ENCODE assay signal across 8 mouse cellular contexts in genomic region chr11:48779450-48779849, GRCm38 (mm10). TPM values are rescaled to one million over a fixed set of nuclear protein-coding genes. Genes with fewer than 3 reads are reported as not detected.
A peak's percentile ranks its signal among the peaks of the same experiment; 100 is the strongest.
DNase-seq lines count a peak whose midpoint lies in the region; ATAC-seq and TF ChIP-seq lines count a peak whose summit lies in the region.

No protein-coding gene starts in this region.

- no peak for DNase-seq in heart, postnatal 0 days (ENCODE audit: low spot score)
- DNase-seq in heart, adult 11 months: no peak
- DNase-seq in 416B (ENCODE audit: low read depth): peak; percentile 79
- peak; percentile 93 for DNase-seq in MEL (ENCODE audit: low read depth, low spot score)
- DNase-seq in liver, embryonic 13.5 days: peak; percentile 31
- peak; percentile 31 to 37 for DNase-seq in thymus, postnatal 36 days
- DNase-seq in urinary bladder, postnatal 36 days (ENCODE audit: low spot score in 2 of 2): no peak

- H3K27ac ChIP-seq in heart, postnatal 0 days (ENCODE audit: low read depth): no peak overlapping the region
- H3K27ac ChIP-seq in MEL (ENCODE audit: control insufficient read depth, low read depth, low read length): no peak overlapping the region
- H3K27ac ChIP-seq in liver, embryonic 13.5 days: no peak overlapping the region

- TF ChIP-seq RAD21 in MEL (IDR thresholded peaks at IDR 0.05; ENCODE audit: low read depth, low read length): peak; percentile 58

- no peak overlapping the region for H3K4me3 ChIP-seq in heart, postnatal 0 days (ENCODE audit: low read depth, low read length)
- H3K4me3 ChIP-seq in MEL (ENCODE audit: control insufficient read depth in 1 of 2, insufficient read depth in 1 of 2, low read depth in 2 of 2, low read length in 2 of 2): peak overlapping the region in 1 of 2 experiments; percentile 37; a peak in 2 of 4 replicates
- no peak overlapping the region for H3K4me3 ChIP-seq in liver, embryonic 13.5 days (replicated peaks)

- 38% methylated on average over 7 of the region's 7 CpGs for WGBS in heart, postnatal 0 days
- WGBS in liver, embryonic 13.5 days (ENCODE audit: insufficient replicate concordance): 23% methylated on average over 7 of the region's 7 CpGs

- no peak for TF ChIP-seq POLR2A in MEL (IDR thresholded peaks at IDR 0.05; ENCODE audit: control insufficient read depth in 1 of 2, insufficient read depth in 1 of 2, low read depth in 1 of 2, low read length in 2 of 2, poor library complexity in 1 of 2)

- no peak overlapping the region for H3K9ac ChIP-seq in heart, postnatal 0 days (replicated peaks; ENCODE audit: low read depth, low read length)
- peak overlapping the region; percentile 42 for H3K9ac ChIP-seq in MEL (ENCODE audit: control insufficient read depth, low read depth, low read length, poor library complexity, severe bottlenecking)
- no peak overlapping the region for H3K9ac ChIP-seq in liver, embryonic 13.5 days

- no peak for TF ChIP-seq EP300 in heart, postnatal 0 days (IDR thresholded peaks at IDR 0.05; ENCODE audit: low read depth)
- no peak for TF ChIP-seq EP300 in MEL (IDR thresholded peaks at IDR 0.05; ENCODE audit: low read depth in 1 of 2, low read length in 2 of 2)

- H3K36me3 ChIP-seq in heart, postnatal 0 days (replicated peaks; ENCODE audit: control insufficient read depth, insufficient read depth, low read length): no peaks in the 10 kb centered on the region
- peaks cover 0 to 4% of the 10 kb centered on the region in 2 experiments; a peak in 2 of 4 replicates for H3K36me3 ChIP-seq in MEL (ENCODE audit: control insufficient read depth in 1 of 2, insufficient read depth in 2 of 2, low read length in 2 of 2)
- H3K36me3 ChIP-seq in liver, embryonic 13.5 days: no peaks in the 10 kb centered on the region

- H3K27me3 ChIP-seq in heart, postnatal 0 days (ENCODE audit: control insufficient read depth, insufficient read depth, low read length): no peaks in the 10 kb centered on the region
- no peaks in the 10 kb centered on the region for H3K27me3 ChIP-seq in MEL (ENCODE audit: control insufficient read depth in 1 of 2, insufficient read depth in 2 of 2, low read length in 2 of 2)
- H3K27me3 ChIP-seq in liver, embryonic 13.5 days: no peaks in the 10 kb centered on the region

- ATAC-seq in heart, postnatal 0 days (ENCODE audit: insufficient read depth, low read depth): no peak
- no peak for ATAC-seq in liver, embryonic 13.5 days (ENCODE audit: low read depth)
- ATAC-seq in monocyte, adult 5-6 weeks (replicated peaks; ENCODE audit: insufficient number of reproducible peaks, low FRiP score, low TSS enrichment, poor library complexity, severe bottlenecking): no peak

- no peaks in the 10 kb centered on the region for H3K9me3 ChIP-seq in heart, postnatal 0 days (replicated peaks; ENCODE audit: control insufficient read depth, low read length)
- H3K9me3 ChIP-seq in MEL (replicated peaks; ENCODE audit: insufficient read depth, low read length): no peaks in the 10 kb centered on the region
- no peaks in the 10 kb centered on the region for H3K9me3 ChIP-seq in liver, embryonic 13.5 days (replicated peaks)

- peak; percentile 37 for TF ChIP-seq CTCF in heart, postnatal 0 days (IDR thresholded peaks at IDR 0.05; ENCODE audit: low read depth)
- TF ChIP-seq CTCF in MEL (IDR thresholded peaks at IDR 0.05 in 2 of 3, conservative IDR thresholded peaks at IDR 0.05 in 1 of 3; ENCODE audit: control insufficient read depth in 1 of 3, insufficient read depth in 1 of 3, low read depth in 2 of 3, low read length in 3 of 3, poor library complexity in 1 of 3, severe bottlenecking in 1 of 3): peak; percentile 76 to 94 (median 77)

- H3K79me2 ChIP-seq in MEL (ENCODE audit: control insufficient read depth, insufficient read depth, low read length, poor library complexity): no peaks in the 10 kb centered on the region

- no peak overlapping the region for H3K4me2 ChIP-seq in heart, postnatal 0 days (ENCODE audit: low read depth, low read length)
- no peak overlapping the region for H3K4me2 ChIP-seq in liver, embryonic 13.5 days

- no peaks in the 10 kb centered on the region for H3K4me1 ChIP-seq in heart, postnatal 0 days (ENCODE audit: control insufficient read depth, insufficient read depth)
- H3K4me1 ChIP-seq in MEL (ENCODE audit: control insufficient read depth in 1 of 2, insufficient read depth in 2 of 2, low read length in 2 of 2): peaks cover 3 to 20% of the 10 kb centered on the region in 2 experiments
- no peaks in the 10 kb centered on the region for H3K4me1 ChIP-seq in liver, embryonic 13.5 days (replicated peaks)

TF ChIP-seq in MEL, 35 proteins besides CTCF, POLR2A, EP300 and RAD21 (continues in another document):
- TF ChIP-seq TBP (IDR thresholded peaks at IDR 0.05; ENCODE audit: low read depth, low read length) (0 out of 2 replicates have a peak, but pooled peaks have one; percentile 49), HCFC1 (IDR thresholded peaks at IDR 0.05; ENCODE audit: low read depth, low read length) (no peak), MXI1 (IDR thresholded peaks at IDR 0.05; ENCODE audit: low read depth, low read length) (no peak), GATA1 (IDR thresholded peaks at IDR 0.05; ENCODE audit: low read depth, low read length) (no peak), NRF1 (IDR thresholded peaks at IDR 0.05; ENCODE audit: insufficient read depth, low read depth, low read length, poor library complexity, severe bottlenecking) (no peak), CHD2 (IDR thresholded peaks at IDR 0.05; ENCODE audit: low read length) (no peak), MYC (IDR thresholded peaks at IDR 0.05; ENCODE audit: low read depth, low read length) (no peak), MYB (IDR thresholded peaks at IDR 0.05; ENCODE audit: low read depth, low read length) (no peak), USF2 (IDR thresholded peaks at IDR 0.05; ENCODE audit: borderline replicate concordance in 1 of 2, insufficient read depth in 1 of 2, low read depth in 1 of 2, low read length in 2 of 2) (no peak), ZC3H11A (IDR thresholded peaks at IDR 0.05; ENCODE audit: low read depth, low read length) (peak; percentile 72), SIN3A (IDR thresholded peaks at IDR 0.05; ENCODE audit: low read length) (peak; percentile 52; the same call in 1 of the 2 replicates), GABPA (IDR thresholded peaks at IDR 0.05; ENCODE audit: low read depth, low read length) (no peak), ELF1 (IDR thresholded peaks at IDR 0.05; ENCODE audit: low read depth, low read length) (no peak), TAL1 (IDR thresholded peaks at IDR 0.05; ENCODE audit: low read length) (no peak), KAT2A (conservative IDR thresholded peaks at IDR 0.05; ENCODE audit: low read depth, low read length) (no peak), MEF2A (IDR thresholded peaks at IDR 0.05; ENCODE audit: extremely low read depth, insufficient replicate concordance, low read depth, low read length, poor library complexity, severe bottlenecking) (no peak), ZNF384 (IDR thresholded peaks at IDR 0.05; ENCODE audit: low read depth, low read length) (no peak), SMC3 (IDR thresholded peaks at IDR 0.05; ENCODE audit: low read depth, low read length) (peak; percentile 85), UBTF (IDR thresholded peaks at IDR 0.05; ENCODE audit: borderline replicate concordance, insufficient read depth, low read depth, low read length) (no peak), MAZ (IDR thresholded peaks at IDR 0.05; ENCODE audit: low read depth, low read length) (no peak), RCOR1 (IDR thresholded peaks at IDR 0.05; ENCODE audit: low read depth, low read length) (0 out of 2 replicates have a peak, but pooled peaks have one; percentile 24), CHD1 (IDR thresholded peaks at IDR 0.05; ENCODE audit: low read depth, low read length) (no peak)

RNA-seq across cellular contexts. Expression of gene Rack1, which starts 20.7 kb away (rescaled TPM):
- 1,323 and 1,324 TPM in 2 replicates for total RNA-seq in heart, postnatal 0 days (2014; rRNA removed; ENCODE audit: low replicate concordance)
- polyA plus RNA-seq in heart, postnatal 0 days (2015; fragmentation: Nextera tagmentation; extraction: Ambion mirVana): 292 and 307 TPM in 2 replicates
- total RNA-seq in MEL (2012; rRNA removed): 5,378 and 5,815 TPM in 2 replicates
- polyA plus RNA-seq in MEL (2012; ENCODE audit: insufficient read depth in 1 of 2, insufficient read length in 2 of 2, low read depth in 1 of 2, low replicate concordance in 2 of 2, missing spikeins in 1 of 2): 1,000 to 10,000 TPM in 1 of 2 experiments, 100 to 1,000 TPM in 1; 376 to 4,421 TPM
- 688 and 710 TPM in 2 replicates for polyA plus RNA-seq in liver, embryonic 13.5 days (2015; fragmentation: Nextera tagmentation; extraction: Ambion mirVana)
- 995 to 1,435 TPM (median 1,367 TPM) in 3 replicates for total RNA-seq in monocyte, adult 5-6 weeks (2017)

RNA-seq across cellular contexts. Expression of gene Trim41, which starts 37.7 kb away (rescaled TPM):
- 22.7 and 39.6 TPM in 2 replicates for total RNA-seq in heart, postnatal 0 days (2014; rRNA removed; ENCODE audit: low replicate concordance)
- polyA plus RNA-seq in heart, postnatal 0 days (2015; fragmentation: Nextera tagmentation; extraction: Ambion mirVana): 2.7 and 2.9 TPM in 2 replicates
- 31.6 and 37.0 TPM in 2 replicates for total RNA-seq in MEL (2012; rRNA removed)
- 10 to 100 TPM; 56.4 to 76.3 TPM for polyA plus RNA-seq in MEL (2012; ENCODE audit: insufficient read depth in 1 of 2, insufficient read length in 2 of 2, low read depth in 1 of 2, low replicate concordance in 2 of 2, missing spikeins in 1 of 2)
- polyA plus RNA-seq in liver, embryonic 13.5 days (2015; fragmentation: Nextera tagmentation; extraction: Ambion mirVana): 1.7 and 2.4 TPM in 2 replicates
- total RNA-seq in monocyte, adult 5-6 weeks (2017): 52.9 to 85.7 TPM (median 59.4 TPM) in 3 replicates

RNA-seq across cellular contexts. Expression of gene Trim7, which starts 46.5 kb away (rescaled TPM):
- total RNA-seq in heart, postnatal 0 days (2014; rRNA removed; ENCODE audit: low replicate concordance): 1.1 and 5.3 TPM in 2 replicates
- 1.3 and 1.9 TPM in 2 replicates for polyA plus RNA-seq in heart, postnatal 0 days (2015; fragmentation: Nextera tagmentation; extraction: Ambion mirVana)
- total RNA-seq in MEL (2012; rRNA removed): 0.72 and 0.81 TPM in 2 replicates
- polyA plus RNA-seq in MEL (2012; ENCODE audit: insufficient read depth in 1 of 2, insufficient read length in 2 of 2, low read depth in 1 of 2, low replicate concordance in 2 of 2, missing spikeins in 1 of 2): 1 to 10 TPM in 1 of 2 experiments, not detected in 1; 1.3 TPM
- 0.06 and 0.09 TPM in 2 replicates for polyA plus RNA-seq in liver, embryonic 13.5 days (2015; fragmentation: Nextera tagmentation; extraction: Ambion mirVana)
- 9.4 to 15.9 TPM (median 15.5 TPM) in 3 replicates for total RNA-seq in monocyte, adult 5-6 weeks (2017)

RNA-seq across cellular contexts. Expression of gene Gm12184, which starts 47.0 kb away (rescaled TPM):
- 1.8 and 27.8 TPM in 2 replicates for total RNA-seq in heart, postnatal 0 days (2014; rRNA removed; ENCODE audit: low replicate concordance)
- 1.8 and 2.7 TPM in 2 replicates for polyA plus RNA-seq in heart, postnatal 0 days (2015; fragmentation: Nextera tagmentation; extraction: Ambion mirVana)
- total RNA-seq in MEL (2012; rRNA removed): 7.1 and 10.9 TPM in 2 replicates
- polyA plus RNA-seq in MEL (2012; ENCODE audit: insufficient read depth in 1 of 2, insufficient read length in 2 of 2, low read depth in 1 of 2, low replicate concordance in 2 of 2, missing spikeins in 1 of 2): 10 to 100 TPM in 1 of 2 experiments, not detected in 1; 15.3 TPM
- polyA plus RNA-seq in liver, embryonic 13.5 days (2015; fragmentation: Nextera tagmentation; extraction: Ambion mirVana): 1.2 and 1.7 TPM in 2 replicates
- total RNA-seq in monocyte, adult 5-6 weeks (2017): 7.5 to 29.4 TPM (median 12.2 TPM) in 3 replicates

Comparison
In these comparisons a context has a peak if more than half of its experiments do, and no peak if none do; other contexts are left out.
1. DNase-seq: peak in 416B (single experiment), MEL (single experiment), liver, embryonic 13.5 days (single experiment) and thymus, postnatal 36 days (2 of 2); none in heart, postnatal 0 days (single experiment), heart, adult 11 months (single experiment) and urinary bladder, postnatal 36 days (0 of 2).